In genomic region chr16:14361362-14362098, GRCm38 (mm10) we compare ENCODE assay signal across 8 mouse cellular contexts. TPM values are rescaled to one million over a fixed set of nuclear protein-coding genes. Genes with fewer than 3 reads are reported as not detected.
DNase-seq lines count a peak whose midpoint lies in the region; ATAC-seq and TF ChIP-seq lines count a peak whose summit lies in the region.

Abcc1 (plus strand) TSS chr16:14361558.

- peak; percentile 88 for TF ChIP-seq POLR2A in olfactory bulb, adult 2 months (IDR thresholded peaks at IDR 0.05; ENCODE audit: insufficient read depth, low read depth, low read length)

- H3K9ac ChIP-seq in forebrain, embryonic 15.5 days (replicated peaks), result peak within 1 kb of the TSS; percentile 85
- peak within 1 kb of the TSS; percentile 80 for H3K9ac ChIP-seq in lung, embryonic 14.5 days

- H3K36me3 ChIP-seq in E14TG2a.4 (ENCODE audit: insufficient read depth, low read length), result peaks cover 3% of the 10 kb centered on the region; the same call in 1 of the 2 replicates
- no peaks in the 10 kb centered on the region for H3K36me3 ChIP-seq in forebrain, embryonic 15.5 days
- H3K36me3 ChIP-seq in lung, embryonic 14.5 days (ENCODE audit: insufficient read depth), result no peaks in the 10 kb centered on the region

- peak; percentile 98 for ATAC-seq in forebrain, embryonic 15.5 days (replicated peaks)
- ATAC-seq in lung, embryonic 14.5 days (ENCODE audit: insufficient read depth), result peak; percentile 98

- peak within 1 kb of the TSS; percentile 88 for H3K4me2 ChIP-seq in forebrain, embryonic 15.5 days (replicated peaks)
- peak within 1 kb of the TSS; percentile 89 for H3K4me2 ChIP-seq in lung, embryonic 14.5 days

- peaks cover 2% of the 10 kb centered on the region; the same call in 1 of the 2 replicates for H3K27me3 ChIP-seq in E14TG2a.4 (ENCODE audit: insufficient read depth, low read length)
- H3K27me3 ChIP-seq in forebrain, embryonic 15.5 days, result no peaks in the 10 kb centered on the region
- no peaks in the 10 kb centered on the region for H3K27me3 ChIP-seq in lung, embryonic 14.5 days (ENCODE audit: insufficient read depth, low read length)

- no peaks in the 10 kb centered on the region for H3K9me3 ChIP-seq in E14TG2a.4 (ENCODE audit: low read length)
- H3K9me3 ChIP-seq in forebrain, embryonic 15.5 days, result no peaks in the 10 kb centered on the region
- no peaks in the 10 kb centered on the region for H3K9me3 ChIP-seq in lung, embryonic 14.5 days (ENCODE audit: low read depth, low read length)

- TF ChIP-seq CTCF in E14TG2a.4 (conservative IDR thresholded peaks at IDR 0.05; ENCODE audit: low read length), result no peak
- TF ChIP-seq CTCF in layer of hippocampus, adult 2 months (conservative IDR thresholded peaks at IDR 0.05), result peak; percentile 53
- TF ChIP-seq CTCF in lung, embryonic 14.5 days (IDR thresholded peaks at IDR 0.05; ENCODE audit: low read depth), result 0 out of 2 replicates have a peak, but pooled peaks have one; percentile 1
- TF ChIP-seq CTCF in olfactory bulb, adult 2 months (IDR thresholded peaks at IDR 0.05; ENCODE audit: insufficient read depth, low read depth, low read length), result no peak

- H3K4me3 ChIP-seq in E14TG2a.4 (replicated peaks; ENCODE audit: low read length), result peak within 1 kb of the TSS; percentile 89
- H3K4me3 ChIP-seq in forebrain, embryonic 15.5 days, result peak within 1 kb of the TSS; percentile 92
- H3K4me3 ChIP-seq in layer of hippocampus, adult 2 months, result peak within 1 kb of the TSS; percentile 78
- peak within 1 kb of the TSS; percentile 76 for H3K4me3 ChIP-seq in lung, embryonic 14.5 days (ENCODE audit: low read depth, low read length)
- peak within 1 kb of the TSS; percentile 84 for H3K4me3 ChIP-seq in olfactory bulb, adult 2 months (ENCODE audit: insufficient read depth, low read depth, low read length)

- H3K4me1 ChIP-seq in E14TG2a.4 (replicated peaks; ENCODE audit: low read depth, low read length), result peaks cover 56% of the 10 kb centered on the region
- peaks cover 16% of the 10 kb centered on the region for H3K4me1 ChIP-seq in forebrain, embryonic 15.5 days
- H3K4me1 ChIP-seq in lung, embryonic 14.5 days (ENCODE audit: insufficient read depth), result peaks cover 3% of the 10 kb centered on the region; the same call in 1 of the 2 replicates
- peaks cover 8% of the 10 kb centered on the region; the same call in 1 of the 2 replicates for H3K4me1 ChIP-seq in olfactory bulb, adult 2 months (ENCODE audit: control insufficient read depth, insufficient read depth, low read length)

- intact Hi-C loops in heart, postnatal 14 days (cut with DNase I), result no loop called here

- WGBS in forebrain, embryonic 15.5 days, result under 1% methylated on average over 60 of the region's 64 CpGs
- WGBS in lung, embryonic 14.5 days, result under 1% methylated on average over 60 of the region's 64 CpGs
- WGBS in olfactory bulb, adult 2 months, result under 1% methylated on average over 64 of the region's 64 CpGs

- peak; percentile 76 for DNase-seq in cerebellum, adult 11 months
- peak; percentile 82 to 84 for DNase-seq in heart, postnatal 14 days
- DNase-seq in layer of hippocampus, adult 2 months (ENCODE audit: low spot score in 2 of 2), result peak; percentile 65 to 80
- DNase-seq in lung, embryonic 14.5 days, result peak; percentile 85
- DNase-seq in thymus, adult 18-20 months, result peak; percentile 44 to 45

- H3K27ac ChIP-seq in forebrain, embryonic 15.5 days (replicated peaks), result peak within 1 kb of the TSS; percentile 71
- H3K27ac ChIP-seq in layer of hippocampus, adult 2 months, result peak within 1 kb of the TSS; percentile 89
- peak within 1 kb of the TSS; percentile 36 for H3K27ac ChIP-seq in lung, embryonic 14.5 days (ENCODE audit: low read depth)
- peak within 1 kb of the TSS; percentile 74 for H3K27ac ChIP-seq in olfactory bulb, adult 2 months (ENCODE audit: insufficient read depth, low read depth, low read length)

RNA-seq across cellular contexts. Expression of gene Abcc1, which starts in this region (rescaled TPM):
- polyA plus RNA-seq in forebrain, embryonic 15.5 days (2015; fragmentation: Nextera tagmentation; extraction: Ambion mirVana), result 8.9 and 11.2 TPM in 2 replicates
- total RNA-seq in heart, postnatal 14 days (2021), result 10 to 100 TPM; 25.2 to 27.0 TPM
- total RNA-seq in layer of hippocampus, adult 2 months (2021), result 10 to 100 TPM; 15.4 to 17.9 TPM
- 12.9 and 13.2 TPM in 2 replicates for polyA plus RNA-seq in lung, embryonic 14.5 days (2014; fragmentation: Nextera tagmentation; extraction: Ambion mirVana)
- polyA plus RNA-seq in olfactory bulb, adult 2 months (2012; ENCODE audit: insufficient read depth, insufficient read length, low replicate concordance, missing spikeins), result not detected in 2 replicates

Comparison
In these comparisons a context has a peak if more than half of its experiments do, and no peak if none do; other contexts are left out.
1. Peak in every context shown above with its lines: DNase-seq, ATAC-seq, H3K4me3 ChIP-seq and H3K27ac ChIP-seq.
2. CTCF ChIP-seq: peak in layer of hippocampus, adult 2 months (single experiment) and lung, embryonic 14.5 days (single experiment); none in E14TG2a.4 (single experiment) and olfactory bulb, adult 2 months (single experiment).
3. H3K27ac ChIP-seq: peak in every context shown above with its lines; median percentile 89 in layer of hippocampus, adult 2 months; 74 in olfactory bulb, adult 2 months; 71 in forebrain, embryonic 15.5 days; 36 in lung, embryonic 14.5 days.